Mouse (Mus musculus) G1E (cell line): ENCODE measurements at regions not wholly inside any gene's neighbourhood (a gene's known extent, or its start where the extent isn't known, plus 50 kb on each side); places are given as distances from the start of the nearest gene placed in this dataset.

ENCODE experiments used
- ATAC-seq: 2 replicates; pipeline ENCODE4 v1.8.0; 2016; ENCODE audit warnings: mild to moderate bottlenecking; ENCODE audit not compliant: insufficient number of reproducible peaks, poor library complexity, low FRiP score, severe bottlenecking; ENCODE audit errors: extremely low read depth
- DNase-seq: peaks from one replicate; pipeline ENCODE4 v3.0.0; 2012; ENCODE audit warnings: low spot score
- H3K27me3 ChIP-seq: 2 replicates; pipeline ENCODE4 v1.6.1; 2012; ENCODE audit warnings: mild to moderate bottlenecking, low read length, inconsistent platforms; ENCODE audit not compliant: insufficient read depth
- H3K36me3 ChIP-seq: replicated peaks from 2 replicates; pipeline ENCODE3; 2012; ENCODE audit warnings: mild to moderate bottlenecking, inconsistent platforms
- H3K4me1 ChIP-seq: 2 replicates; pipeline ENCODE4 v1.6.1; 2012; ENCODE audit warnings: low read depth, low read length, inconsistent platforms, mixed read lengths; ENCODE audit not compliant: insufficient read depth
- H3K4me3 ChIP-seq: 2 replicates; pipeline ENCODE4 v1.5.1; 2012; ENCODE audit warnings: low read depth, mild to moderate bottlenecking, inconsistent platforms, low read length, moderate library complexity, mixed read lengths
- H3K9me3 ChIP-seq: replicated peaks from 2 replicates; pipeline ENCODE4 v1.6.1; 2012; ENCODE audit warnings: inconsistent platforms
- CTCF ChIP-seq: IDR thresholded peaks from 2 replicates; pipeline ENCODE4 v1.5.1; 2012; ENCODE audit warnings: low read depth, low read length, inconsistent platforms, mixed read lengths
- GATA1 ChIP-seq: IDR thresholded peaks from 2 replicates; pipeline ENCODE4 v1.6.1; 2012; ENCODE audit warnings: borderline replicate concordance, low read length, inconsistent platforms, mixed read lengths
- GATA2 ChIP-seq: IDR thresholded peaks from 2 replicates; pipeline ENCODE4 v1.6.1; 2012; ENCODE audit warnings: low read depth, low read length, inconsistent platforms, borderline replicate concordance
- POLR2AphosphoS5 ChIP-seq: IDR thresholded peaks from 2 replicates; pipeline ENCODE4 v1.6.1; 2012; ENCODE audit warnings: low read depth, low read length, inconsistent platforms; ENCODE audit not compliant: insufficient replicate concordance
- TAL1 ChIP-seq: conservative IDR thresholded peaks from 2 replicates; pipeline ENCODE4 v1.6.1; 2012; ENCODE audit warnings: low read depth, low read length, inconsistent platforms, mixed read lengths

DNA sequence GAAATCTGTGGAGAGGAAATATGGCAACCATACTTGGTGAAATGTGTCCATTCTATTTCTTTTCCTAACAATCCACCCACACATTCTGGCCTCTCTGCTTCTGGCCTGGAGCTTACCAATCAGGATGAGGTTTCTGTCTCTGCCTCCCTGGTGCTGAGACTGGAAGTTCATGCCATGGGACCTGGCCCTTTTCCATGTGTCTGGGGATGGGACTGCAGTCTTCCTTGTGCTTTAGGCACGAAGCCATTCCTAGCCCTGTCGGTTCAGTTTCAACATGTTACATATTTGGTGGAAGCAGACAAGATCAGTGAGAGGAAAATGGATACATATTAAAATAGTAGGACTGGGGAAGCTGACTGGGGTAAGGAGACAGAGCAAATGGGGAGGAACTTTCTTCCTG lies 100.2 kb upstream of the Tcerg1l start:
- TF ChIP-seq CTCF (no peak), GATA1 (no peak), TAL1 (no peak), GATA2 (no peak), POLR2AphosphoS5 (no peak)
- no peaks in the 10 kb centered on the region for H3K4me1 ChIP-seq
- no peak overlapping the region for H3K4me3 ChIP-seq
- H3K27me3 ChIP-seq: no peaks in the 10 kb centered on the region
- DNase-seq (no peak), ATAC-seq (no peak)
- H3K9me3 ChIP-seq: peaks cover 77% of the 10 kb centered on the region
- no peaks in the 10 kb centered on the region for H3K36me3 ChIP-seq

DNA sequence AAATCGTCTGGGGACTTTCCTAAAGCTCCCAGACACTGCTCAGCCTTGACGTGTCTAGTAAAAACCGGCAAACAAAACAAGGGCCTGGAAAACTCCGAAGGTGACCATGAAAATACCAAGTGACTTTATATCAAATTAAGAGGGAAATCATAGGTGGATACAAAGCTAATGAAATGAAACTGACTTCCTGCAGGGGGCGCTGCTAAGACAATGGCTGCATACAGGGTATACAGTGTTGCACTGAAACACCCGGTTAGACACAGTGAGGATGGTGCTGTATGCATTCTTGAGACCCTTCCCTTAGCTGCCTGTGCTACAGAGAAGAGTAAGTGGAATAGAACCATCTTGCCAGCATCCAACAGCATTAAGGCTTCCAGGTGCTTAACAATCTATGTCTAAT lies 99.7 kb upstream of the Tcerg1l start:
- TF ChIP-seq GATA2 (no peak), CTCF (no peak), POLR2AphosphoS5 (no peak), GATA1 (no peak), TAL1 (no peak)
- no peak for DNase-seq
- Histone ChIP-seq H3K27me3 (no peaks in the 10 kb centered on the region), H3K36me3 (no peaks in the 10 kb centered on the region), H3K4me3 (no peak overlapping the region), H3K9me3 (peaks cover 73% of the 10 kb centered on the region), H3K4me1 (no peaks in the 10 kb centered on the region)
- no peak for ATAC-seq

DNA sequence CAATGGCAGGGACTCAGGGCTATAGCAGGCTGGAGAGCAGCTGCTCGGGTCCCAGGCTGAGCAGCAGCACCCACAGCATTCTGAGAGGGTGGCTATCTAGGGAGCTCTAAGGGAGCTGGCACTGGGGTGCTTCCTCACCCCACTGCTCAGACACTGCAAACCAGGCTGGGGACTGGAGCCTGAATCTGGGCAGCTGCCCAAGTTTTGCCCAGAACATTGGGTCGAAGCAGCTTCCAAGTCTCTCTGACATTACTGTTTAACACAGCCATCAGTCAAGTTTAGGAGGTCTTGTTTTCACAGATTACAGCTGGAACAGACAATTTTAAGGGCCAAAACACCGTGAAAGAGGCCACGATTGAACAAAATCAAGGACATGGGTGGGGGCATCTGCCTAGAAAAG lies 96.1 kb upstream of the Tcerg1l start:
- TF ChIP-seq TAL1 (no peak), POLR2AphosphoS5 (no peak), CTCF (no peak)
- Histone ChIP-seq H3K4me3 (no peak overlapping the region), H3K9me3 (peaks cover 55% of the 10 kb centered on the region), H3K27me3 (no peaks in the 10 kb centered on the region), H3K4me1 (no peaks in the 10 kb centered on the region), H3K36me3 (no peaks in the 10 kb centered on the region)
- no peak for ATAC-seq
- no peak for DNase-seq

DNA sequence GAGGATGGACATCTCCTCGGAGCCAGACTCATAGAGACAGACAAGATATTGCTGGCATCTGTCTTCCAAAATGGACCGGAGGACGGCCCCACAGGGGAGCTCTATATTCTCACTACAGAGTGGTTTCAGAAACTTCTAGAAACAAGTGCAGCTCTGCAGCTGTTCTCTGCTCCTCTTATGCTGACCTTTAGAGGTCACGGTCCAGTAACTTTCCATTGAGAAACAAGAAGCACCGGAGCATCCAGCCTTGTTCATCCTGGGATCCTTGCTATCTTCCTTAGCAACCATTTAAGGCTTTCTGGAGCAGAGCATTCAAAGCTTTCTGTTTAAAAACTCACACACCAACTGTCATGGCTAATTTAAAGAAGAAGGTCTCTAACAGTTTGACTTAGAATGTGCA lies 94.7 kb upstream of the Tcerg1l start:
- Histone ChIP-seq H3K36me3 (no peaks in the 10 kb centered on the region), H3K4me3 (no peak overlapping the region), H3K9me3 (peaks cover 48% of the 10 kb centered on the region), H3K27me3 (no peaks in the 10 kb centered on the region), H3K4me1 (no peaks in the 10 kb centered on the region)
- no peak for TF ChIP-seq CTCF
- no peak for TF ChIP-seq GATA1
- no peak for TF ChIP-seq POLR2AphosphoS5
- TF ChIP-seq TAL1: no peak
- TF ChIP-seq GATA2: no peak
- ATAC-seq (no peak), DNase-seq (no peak)

DNA sequence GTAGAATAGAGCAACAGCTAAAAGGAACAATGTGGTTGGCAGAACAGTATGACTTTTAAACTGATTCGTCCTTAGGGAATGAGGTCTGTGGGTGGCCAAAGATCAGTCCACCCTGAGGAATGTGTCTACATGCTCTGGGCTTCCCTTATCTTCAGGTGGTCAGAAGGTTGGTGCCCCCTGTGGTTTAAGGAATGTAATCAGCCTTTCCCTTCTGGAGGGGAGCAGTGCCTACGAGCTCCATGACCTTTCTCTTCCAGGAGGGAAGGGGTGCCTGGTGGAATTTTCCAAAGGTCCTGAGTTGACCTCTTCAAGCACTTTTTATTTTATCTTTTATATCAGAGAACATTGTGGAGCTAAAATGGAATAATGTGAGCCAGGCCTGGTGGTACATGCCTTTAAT lies 91.9 kb upstream of the Tcerg1l start:
- no peaks in the 10 kb centered on the region for H3K4me1 ChIP-seq
- no peak for TF ChIP-seq POLR2AphosphoS5
- TF ChIP-seq CTCF: no peak
- no peak for TF ChIP-seq GATA1
- TF ChIP-seq TAL1: no peak
- TF ChIP-seq GATA2: no peak
- peaks cover 43% of the 10 kb centered on the region for H3K9me3 ChIP-seq
- H3K4me3 ChIP-seq: no peak overlapping the region
- ATAC-seq (no peak), DNase-seq (no peak)
- H3K27me3 ChIP-seq: no peaks in the 10 kb centered on the region
- H3K36me3 ChIP-seq: no peaks in the 10 kb centered on the region

DNA sequence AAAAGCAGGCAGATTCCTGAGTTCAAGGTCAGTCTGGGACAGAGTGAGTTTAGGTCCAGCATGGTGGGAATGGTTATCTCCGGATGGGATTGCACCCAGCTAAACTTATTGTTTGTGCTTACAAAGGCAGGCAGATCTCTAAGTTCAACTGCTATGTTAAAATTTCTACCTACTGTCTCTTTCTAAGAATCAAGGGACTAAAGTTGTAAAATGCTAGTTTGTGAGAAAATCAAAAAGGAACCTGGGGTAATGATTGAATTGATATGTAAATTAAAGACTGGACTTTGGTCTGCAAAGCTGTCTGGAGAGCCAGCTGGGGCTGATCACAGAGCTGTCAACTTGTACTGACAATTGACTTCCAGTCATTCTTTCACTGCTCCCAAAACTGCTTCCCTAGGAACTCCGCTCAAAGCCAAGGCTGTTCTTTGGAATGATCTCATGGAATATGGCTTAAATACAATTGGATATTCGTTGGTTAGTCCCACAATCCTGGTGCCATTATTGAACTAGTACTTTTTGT lies 90.7 kb upstream of the Tcerg1l start:
- Histone ChIP-seq H3K36me3 (no peaks in the 10 kb centered on the region), H3K27me3 (no peaks in the 10 kb centered on the region), H3K4me1 (no peaks in the 10 kb centered on the region), H3K4me3 (no peak overlapping the region), H3K9me3 (peaks cover 38% of the 10 kb centered on the region)
- ATAC-seq (no peak), DNase-seq (no peak)
- TF ChIP-seq POLR2AphosphoS5 (no peak), GATA2 (no peak)
